Mouse (Mus musculus) embryo, embryonic 10.5 days (tissue): Measurements from ENCODE around the gene Wnk1.

ENCODE experiments used
- DNase-seq: peaks from one replicate; pipeline ENCODE4 v3.0.0-alpha.2; 2015; ENCODE audit warnings: low spot score

The Wnk1 gene

DNA sequence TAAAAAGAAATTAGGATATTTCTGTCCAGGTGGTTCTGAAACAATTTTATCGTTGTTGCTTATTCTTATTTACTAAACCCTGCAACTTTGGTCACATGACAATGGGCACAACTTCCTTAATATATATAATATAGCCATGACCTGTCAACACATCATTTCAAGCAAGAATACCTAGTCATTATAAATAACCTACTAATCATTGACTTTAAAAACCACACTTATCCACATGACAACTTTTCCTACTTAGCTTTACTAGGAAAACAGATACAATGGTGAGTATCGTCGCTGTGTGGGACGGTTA, 2.0 kb upstream of the Wnk1 start:
- DNase-seq: no peak

DNA sequence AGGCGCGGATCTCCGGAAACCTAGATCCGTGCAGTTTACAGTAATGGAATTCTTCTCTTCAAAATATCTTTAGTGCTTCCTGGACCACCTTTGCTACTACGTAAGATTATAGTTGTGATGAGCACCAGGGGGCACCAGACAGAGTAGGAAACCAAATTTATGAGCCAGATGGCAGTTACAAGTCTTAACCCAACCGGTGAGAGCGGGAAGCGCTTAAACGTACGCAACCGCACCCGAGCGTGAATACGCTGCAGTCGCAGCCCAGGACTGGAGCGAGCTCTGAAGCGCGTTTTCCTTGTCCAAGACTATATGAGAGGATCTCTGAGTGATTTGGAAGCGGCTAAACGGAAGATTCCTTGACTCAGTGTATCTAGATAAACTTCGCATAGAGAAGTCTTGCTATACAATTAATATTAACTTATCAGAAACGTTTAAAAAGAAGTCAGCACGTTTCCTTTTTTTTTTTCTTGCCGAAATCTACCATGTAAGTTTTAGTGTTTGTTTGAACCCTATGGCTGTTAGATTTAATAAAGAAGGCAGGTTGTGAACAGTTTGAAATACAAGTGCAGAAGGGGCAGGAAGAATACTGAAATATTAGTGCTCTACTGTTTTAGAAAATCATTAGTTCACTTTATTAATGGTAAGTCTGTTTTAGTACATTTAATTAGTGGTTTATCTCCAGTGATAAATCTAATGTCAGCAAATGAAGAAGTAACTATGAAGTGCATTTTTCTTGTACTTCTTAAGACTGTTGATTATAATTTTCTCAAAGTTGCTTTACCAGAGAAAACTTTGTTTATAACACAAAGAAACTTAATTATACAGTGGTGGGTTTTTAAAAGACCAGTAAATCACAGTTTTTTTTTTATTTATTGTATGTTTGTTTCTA, 1.4 kb upstream of the Wnk1 start:
- peak; percentile 93 for DNase-seq

DNA sequence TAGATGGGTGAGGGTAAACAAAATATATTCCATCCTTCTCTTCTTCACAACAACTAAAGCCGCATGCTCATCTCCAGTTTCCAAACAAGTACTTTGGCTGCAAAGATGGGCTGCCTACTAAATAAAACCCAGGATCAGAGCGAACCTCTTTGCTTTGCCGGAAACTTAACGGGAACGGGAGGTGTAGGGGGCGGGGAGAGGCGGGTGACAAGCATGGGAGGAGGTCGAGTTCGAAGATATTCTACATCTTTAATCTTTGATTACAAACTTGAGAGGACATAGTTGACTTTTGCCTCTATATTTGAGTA, 738 bp upstream of the Wnk1 start:
- DNase-seq: peak; percentile 67

DNA sequence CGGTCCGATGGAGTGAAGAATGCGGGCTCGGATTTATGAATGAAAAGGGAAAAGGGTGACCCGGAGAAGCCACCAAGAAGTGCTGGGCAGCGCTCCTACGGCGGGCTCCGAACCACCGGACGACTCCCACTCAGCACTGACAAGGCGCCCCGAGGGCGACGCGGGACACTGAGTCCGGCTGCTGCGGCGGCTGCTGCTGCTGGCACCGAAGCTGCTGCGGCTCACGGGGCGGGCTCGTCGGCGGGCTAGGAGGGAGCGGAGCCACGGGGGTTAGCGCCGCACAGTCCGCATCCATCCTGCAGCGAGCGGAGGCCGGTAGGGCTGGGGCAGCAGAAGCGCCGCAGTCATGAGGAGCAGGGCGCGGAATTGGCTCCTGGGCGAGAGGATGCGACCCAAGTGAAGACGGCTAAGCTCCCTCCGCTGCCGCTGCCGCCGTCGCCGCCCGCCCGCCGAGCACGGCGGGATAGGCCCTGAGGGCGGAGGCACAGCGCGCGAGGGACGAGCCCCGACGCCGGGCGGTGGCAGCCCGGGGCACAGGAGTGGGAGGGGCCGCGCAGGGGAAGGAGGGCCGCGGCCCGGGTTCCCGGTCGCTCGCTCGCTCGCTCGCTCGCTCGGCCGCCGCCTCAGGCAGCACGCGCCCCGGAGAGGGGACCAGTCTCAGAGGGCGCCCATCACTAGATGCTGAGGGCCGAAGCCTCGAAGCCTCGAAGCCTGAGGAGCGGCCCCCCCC, 671 bp downstream of the Wnk1 start:
- DNase-seq: peak; percentile 73

DNA sequence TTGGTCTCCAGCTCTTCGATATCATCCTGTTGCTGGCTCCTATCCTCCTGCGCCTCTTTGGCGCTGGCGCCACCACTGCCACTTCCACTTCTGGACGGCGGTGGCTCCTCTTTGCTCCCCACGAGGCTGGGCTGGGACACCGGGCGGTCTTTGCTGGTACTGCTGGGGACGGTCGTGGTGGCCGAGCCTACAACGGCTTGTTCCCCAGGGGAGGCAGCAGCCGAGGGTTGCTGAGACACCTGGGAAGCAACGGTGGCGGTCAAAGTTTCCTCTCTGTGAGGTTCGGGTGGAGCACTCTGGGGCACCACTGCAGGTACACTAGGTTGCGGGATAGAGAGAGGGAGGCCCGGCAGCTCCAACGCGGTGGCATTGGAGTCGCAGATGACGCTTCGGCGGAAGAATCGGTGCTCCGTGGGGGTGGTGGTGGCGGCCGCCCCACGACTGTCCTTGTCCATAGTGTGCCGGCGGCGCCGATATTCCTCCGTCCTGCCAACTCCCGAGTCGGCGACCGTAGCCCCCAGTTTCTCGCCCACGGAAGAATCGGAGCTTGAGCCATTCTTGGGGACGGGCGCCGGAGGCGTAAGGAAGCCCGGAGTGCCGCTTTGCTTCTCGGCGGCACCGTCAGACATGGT, 1.4 kb downstream of the Wnk1 start:
- peak; percentile 72 for DNase-seq

DNA sequence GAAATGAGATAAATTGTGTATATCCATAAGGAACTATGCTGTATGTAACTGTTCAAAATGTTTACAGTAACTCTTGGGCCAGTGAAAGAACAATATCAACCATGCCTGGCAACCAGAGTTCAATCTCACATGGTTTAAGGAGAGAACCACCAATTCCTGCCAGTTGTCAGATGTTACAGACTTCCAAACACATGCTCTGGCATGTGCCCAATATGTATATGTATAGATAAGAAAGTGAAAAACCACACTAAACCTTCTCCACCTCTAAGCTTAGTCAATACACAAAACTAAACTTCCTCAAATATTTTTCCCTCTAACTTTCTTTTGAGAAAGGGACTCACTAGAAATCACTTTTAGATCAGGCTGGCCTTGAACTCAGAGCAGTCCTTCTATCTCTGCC, 13.9 kb downstream of the Wnk1 start:
- no peak for DNase-seq

DNA sequence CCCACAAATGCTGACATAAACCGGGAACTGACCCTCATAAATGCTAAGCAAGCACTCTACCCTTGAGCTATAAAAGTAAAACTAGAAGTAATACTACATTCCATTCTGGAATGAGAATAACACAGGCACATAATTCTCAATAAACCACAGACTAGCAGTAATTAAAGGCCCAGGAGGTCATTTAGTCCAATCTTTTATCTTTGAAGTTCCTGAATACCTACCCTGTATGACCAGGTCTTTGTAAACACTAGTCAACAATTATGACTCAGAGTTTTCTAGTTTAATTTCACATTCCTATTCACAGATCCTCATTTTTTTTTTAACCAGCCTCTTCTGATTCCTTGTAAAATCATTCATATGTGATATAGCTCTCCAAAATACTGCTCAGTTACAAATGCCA, 14.7 kb downstream of the Wnk1 start:
- no peak for DNase-seq

DNA sequence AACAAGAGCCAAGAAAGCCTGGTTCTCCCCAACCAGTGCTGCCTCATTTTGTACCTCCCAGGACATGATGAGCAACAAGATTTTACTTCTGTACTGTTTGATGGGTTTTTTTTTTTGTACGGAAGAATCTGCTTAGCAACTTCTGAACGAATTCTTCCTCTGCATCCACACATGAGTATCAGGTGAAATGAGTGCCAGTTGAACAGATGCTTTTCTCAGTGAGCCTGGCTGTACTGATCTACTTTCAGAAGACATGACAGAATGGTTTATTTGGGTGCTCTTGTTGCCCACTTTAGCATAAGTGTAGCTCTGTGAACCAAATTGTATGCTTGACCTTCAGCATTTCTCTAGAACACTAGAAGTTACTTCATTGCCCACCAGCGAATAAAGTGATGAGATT, 16.4 kb downstream of the Wnk1 start:
- DNase-seq: no peak

DNA sequence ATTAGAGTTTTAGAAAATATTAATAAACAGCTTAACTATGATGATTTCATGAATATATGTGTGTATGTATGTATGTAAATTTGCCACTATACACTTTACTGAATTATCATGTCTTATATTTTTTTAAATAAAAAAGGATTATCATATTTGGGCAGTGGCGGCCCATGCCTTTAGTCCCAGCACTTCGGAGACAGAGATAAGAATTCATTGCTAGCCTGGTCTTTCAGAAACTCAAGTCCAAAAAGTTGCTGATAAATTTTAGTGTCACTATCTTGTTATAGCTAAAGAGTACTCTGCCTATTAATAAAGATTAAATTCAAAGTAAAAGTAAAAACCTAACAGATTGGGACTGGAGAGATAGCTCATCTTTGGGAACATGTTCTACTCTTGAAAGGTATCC, 18.8 kb downstream of the Wnk1 start:
- no peak for DNase-seq

DNA sequence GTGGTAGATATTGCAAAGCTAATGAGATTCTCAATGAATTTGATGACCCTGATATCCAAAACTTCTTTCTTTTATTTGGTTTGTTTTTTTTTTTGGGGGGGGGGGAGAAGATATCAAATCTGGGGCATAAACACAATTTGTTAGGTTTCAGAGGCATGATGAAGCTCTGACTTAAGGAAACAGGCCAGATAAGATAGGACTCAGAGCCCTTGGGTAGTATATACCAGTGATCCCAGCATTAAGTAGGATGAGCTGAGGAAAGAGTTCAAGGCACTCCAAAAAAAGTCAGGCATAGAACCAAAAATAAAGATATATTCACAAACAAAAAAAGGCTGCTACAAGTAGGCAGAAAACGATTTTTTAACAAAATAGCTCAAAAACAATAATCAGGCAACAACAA, 25.3 kb downstream of the Wnk1 start:
- no peak for DNase-seq

DNA sequence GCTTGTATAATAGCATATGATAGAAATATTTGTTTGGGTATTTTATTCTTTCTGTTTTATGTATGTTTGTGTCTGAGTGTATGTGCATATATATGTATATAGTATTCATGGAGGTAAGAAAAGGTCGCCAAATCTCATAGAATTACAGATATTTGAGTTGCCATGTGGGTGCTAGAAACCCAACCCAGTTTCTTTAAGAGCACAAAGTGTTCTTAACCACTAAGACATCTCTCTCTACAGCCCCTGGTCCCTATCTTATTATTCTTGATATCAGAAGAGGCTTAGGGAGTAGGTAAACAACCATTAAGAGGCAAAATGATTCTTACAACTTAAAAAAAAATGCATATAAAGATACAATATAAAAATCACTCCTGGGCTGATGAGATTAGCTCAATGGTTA, 27.0 kb downstream of the Wnk1 start:
- no peak for DNase-seq

DNA sequence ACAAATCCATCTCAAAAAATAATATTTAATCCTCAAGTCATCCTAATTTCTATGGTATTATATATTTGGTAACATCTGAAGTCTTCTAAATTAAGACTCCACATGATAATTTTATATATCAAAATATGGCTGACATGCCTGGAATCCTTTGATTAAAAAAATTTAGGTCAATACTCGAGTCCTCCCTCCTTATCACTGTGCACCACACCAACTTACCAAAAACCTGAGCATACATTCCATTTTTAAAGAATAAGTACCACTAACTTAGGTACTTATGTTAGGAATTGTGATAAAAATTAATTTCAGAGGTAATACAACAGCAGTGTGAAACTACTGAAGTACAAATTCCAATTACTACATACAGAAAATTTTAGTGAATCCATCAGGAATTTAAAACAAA, 27.5 kb downstream of the Wnk1 start:
- no peak for DNase-seq

DNA sequence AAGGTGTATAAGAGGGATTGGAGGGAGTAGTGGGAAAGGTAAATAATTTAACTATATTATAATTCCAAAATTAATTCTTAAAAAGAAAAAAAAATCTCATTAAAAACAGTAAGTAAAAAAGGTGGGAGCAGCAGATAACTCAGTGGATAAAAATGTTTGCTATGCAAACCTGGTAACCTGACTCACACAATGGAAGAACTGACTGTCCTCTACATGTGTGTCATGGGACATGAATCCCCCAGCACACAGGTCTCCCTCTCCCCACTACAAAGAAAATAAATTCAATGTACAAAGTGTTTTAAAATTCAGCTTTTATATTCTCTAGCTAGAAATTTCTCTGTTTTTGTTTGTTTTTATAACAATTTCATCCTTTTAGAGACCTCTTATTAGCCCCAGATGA, 27.9 kb downstream of the Wnk1 start:
- no peak for DNase-seq

DNA sequence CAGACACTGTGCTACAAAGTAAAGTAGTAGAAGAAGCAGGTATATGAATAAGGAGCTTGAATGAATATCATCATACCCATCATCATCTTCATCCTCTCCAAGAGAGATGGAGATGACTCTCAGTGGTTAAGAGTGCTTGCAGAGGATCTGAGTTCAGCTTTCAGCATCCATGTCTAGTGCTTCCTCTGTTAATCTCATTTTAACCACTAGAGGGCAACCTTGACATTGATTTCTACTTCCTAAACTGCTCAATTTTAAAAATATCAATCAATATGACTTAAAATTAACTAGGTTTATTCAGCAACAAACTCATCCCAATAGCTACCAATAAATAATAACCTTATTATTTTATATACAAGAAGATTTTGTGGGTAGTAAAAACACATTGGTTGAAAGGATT, 36.8 kb downstream of the Wnk1 start:
- DNase-seq: peak; percentile 77

DNA sequence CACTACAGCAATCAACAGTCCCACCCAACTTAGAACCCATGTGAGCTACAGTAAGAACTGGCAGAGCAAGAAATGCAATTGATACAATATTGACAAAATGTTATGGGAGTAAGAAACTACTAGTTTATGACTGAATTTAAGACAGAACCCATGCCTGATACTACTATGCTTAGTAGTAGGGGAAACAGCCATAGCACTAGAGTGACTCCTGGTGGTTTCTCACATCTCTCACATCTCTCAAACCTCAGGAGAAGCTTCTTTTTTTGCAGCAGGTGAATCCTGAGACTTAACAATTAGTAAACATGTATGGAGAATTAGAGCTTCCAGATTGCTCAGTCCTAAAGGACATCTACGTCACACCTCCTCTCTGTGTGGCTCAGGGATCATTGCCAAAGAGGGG, 42.0 kb downstream of the Wnk1 start:
- DNase-seq: no peak

DNA sequence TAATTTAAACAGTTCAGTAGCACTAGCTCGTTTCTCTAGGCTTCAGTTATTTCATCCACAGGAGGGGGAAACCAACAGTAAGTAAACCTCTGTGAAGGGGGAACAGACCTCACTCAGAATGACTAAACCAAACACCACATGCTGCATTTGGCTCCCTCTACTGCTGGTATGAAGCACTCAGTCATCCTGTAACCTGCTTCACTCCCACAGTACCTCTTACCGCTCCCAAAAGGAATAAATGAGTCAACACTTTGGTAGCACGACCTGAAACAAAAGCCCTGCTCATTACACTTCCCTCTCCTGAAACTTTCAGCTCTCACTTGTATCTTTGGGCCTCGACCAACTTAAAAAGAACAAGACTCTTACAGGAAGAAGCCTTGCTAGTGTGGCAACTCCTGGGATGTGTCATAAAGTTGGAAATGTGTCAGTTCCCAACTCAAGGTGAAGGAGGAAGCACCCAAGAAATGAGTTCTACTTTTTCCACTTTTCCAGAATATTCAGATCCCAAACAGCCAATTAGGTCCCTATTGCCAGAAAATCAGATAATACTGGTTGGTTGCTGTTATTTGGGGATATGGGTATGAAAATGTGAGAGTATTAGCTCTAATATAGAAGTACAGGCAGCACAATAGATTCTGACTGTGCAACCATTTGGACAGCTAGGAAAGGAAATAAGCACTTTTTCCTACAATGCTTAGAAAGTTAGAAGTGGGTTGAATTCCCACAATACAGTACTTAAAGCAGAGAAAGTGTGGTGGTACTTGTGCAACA, 114.1 kb downstream of the Wnk1 start:
- DNase-seq: peak; percentile 36

DNA sequence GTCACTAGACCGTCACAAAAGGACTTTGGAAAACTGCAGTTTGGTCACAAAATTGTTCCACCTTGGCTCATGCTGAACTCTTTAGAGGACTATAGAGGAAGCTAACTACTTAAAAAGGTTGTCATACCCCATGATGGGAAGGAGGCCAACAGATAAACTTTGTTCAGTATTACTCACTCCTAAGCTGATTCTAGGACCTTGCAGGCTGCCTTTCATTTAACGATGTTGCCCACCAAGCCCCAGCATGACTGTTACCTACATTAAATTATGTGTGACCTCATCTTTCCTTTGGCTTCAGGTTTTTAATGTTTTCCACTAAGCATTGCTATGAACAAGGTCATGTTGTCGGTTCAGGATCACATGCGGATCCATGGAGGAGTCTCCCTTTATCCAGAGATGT, 115.9 kb downstream of the Wnk1 start:
- no peak for DNase-seq

DNA sequence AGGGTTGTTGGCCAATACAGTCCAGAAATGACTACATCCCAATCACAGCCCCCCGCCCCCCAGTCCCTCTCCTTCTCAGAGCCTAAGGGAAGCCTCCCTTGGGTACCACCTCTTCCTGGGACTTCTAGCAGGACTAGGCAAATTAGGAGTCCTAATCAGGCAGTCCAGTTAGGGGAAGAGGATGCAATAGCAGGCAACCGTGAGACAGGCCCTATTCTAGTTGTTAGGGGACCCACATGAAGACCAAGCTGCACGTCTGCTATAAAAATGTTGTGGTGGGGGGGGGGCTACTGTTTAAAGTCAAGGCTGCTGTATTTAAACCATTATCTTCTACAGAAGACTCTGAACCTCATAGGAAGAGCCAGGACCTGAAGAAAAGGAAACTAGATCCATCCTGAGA, 116.3 kb downstream of the Wnk1 start:
- DNase-seq: no peak

DNA sequence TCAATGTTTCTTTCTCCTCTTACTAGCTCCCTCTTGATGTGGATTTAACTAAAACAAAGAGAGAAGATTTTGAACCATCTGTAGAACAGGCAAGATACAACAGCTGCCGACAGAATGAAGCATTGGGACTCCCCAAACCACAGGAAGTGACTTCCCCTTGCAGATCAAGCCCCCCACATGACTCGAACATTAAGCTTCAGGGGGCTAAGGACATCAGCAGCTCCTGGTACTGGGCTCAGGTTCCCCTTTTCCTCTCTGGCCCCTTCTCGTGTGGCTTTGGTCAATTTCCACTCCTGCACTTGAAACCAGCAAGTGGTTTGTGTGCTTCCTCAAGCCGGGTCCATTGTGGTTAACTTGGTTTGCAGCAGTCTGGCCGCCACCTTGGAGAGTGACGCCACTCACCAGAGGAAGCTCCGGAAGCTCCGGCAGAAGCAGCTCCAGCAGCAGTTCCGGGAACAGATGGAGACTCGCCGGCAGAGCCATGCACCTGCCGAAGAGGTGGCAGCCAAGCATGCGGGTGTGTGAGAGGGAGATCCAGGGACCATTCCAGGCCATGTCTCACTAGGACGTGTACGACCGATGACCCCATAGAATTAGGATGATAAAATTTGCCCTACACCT, 119.8 kb downstream of the Wnk1 start:
- DNase-seq: no peak

DNA sequence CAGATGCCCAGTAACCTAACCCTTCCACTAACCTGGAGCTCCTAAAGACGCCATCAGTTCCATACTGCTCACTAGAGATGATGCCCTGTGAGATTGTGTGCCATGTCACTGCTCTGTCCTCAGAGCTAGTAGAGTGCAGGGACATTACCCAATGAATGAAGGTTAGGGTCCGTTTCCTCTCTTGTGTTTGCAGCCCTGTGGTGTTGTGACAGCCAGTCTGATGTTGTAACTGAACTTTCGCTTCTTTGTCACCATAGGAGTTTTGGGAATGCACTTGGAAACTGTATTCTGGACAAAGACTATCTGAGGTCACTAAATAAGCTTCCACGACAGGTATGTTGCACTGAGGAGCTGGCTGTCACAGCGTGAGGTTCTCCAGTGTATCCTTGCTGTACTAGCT, 122.8 kb downstream of the Wnk1 start:
- no peak for DNase-seq

DNA sequence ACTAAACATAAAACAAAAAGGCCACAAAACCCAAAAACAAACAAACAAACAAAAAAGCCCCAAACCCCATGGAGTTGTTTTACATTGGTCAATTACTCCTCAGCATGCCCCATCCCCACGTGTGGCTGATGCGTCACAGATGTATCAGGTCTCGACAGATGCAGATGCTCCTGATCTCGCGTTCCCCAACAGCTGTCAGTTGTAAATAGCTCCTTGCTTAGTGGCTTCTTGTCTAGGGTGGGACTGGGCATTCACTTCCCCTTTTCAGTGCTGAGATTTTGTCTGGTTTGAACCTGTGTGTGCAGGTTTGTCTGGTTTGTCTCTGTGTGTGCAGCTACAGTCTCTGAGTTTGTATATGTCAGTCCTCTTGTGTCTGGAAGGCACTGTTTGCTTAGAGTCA, 126.4 kb downstream of the Wnk1 start:
- DNase-seq: no peak

DNA sequence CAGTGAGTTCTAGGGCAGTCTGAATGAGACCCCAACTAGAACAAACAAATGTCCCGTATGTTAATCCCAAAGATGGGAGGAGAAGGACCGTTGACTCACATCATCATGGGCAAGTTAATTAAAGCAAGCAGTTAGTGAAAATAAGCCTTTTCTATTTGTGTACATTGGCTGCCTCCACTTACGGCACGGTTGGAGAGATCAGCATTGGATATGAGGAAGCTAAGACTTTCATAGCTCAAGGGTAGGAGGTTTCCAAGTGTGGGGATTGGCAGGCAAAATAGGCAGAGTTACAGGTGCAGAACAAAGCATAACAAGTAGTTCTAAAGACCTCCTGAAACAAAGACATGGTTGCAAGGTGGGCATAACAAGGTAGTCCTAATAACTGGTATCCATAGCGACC, 133.0 kb downstream of the Wnk1 start:
- DNase-seq: no peak
